Mouse (Mus musculus): Measurements from ENCODE around the gene Dlk1. TPM values are rescaled to one million over a fixed set of nuclear protein-coding genes. Genes with fewer than 3 reads are reported as not detected.
A peak's percentile ranks its signal among the peaks of the same experiment; 100 is the strongest.

Dlk1 gene
- polyA plus RNA-seq, 1 experiment from 2014 or later: 57.7 TPM

DNA sequence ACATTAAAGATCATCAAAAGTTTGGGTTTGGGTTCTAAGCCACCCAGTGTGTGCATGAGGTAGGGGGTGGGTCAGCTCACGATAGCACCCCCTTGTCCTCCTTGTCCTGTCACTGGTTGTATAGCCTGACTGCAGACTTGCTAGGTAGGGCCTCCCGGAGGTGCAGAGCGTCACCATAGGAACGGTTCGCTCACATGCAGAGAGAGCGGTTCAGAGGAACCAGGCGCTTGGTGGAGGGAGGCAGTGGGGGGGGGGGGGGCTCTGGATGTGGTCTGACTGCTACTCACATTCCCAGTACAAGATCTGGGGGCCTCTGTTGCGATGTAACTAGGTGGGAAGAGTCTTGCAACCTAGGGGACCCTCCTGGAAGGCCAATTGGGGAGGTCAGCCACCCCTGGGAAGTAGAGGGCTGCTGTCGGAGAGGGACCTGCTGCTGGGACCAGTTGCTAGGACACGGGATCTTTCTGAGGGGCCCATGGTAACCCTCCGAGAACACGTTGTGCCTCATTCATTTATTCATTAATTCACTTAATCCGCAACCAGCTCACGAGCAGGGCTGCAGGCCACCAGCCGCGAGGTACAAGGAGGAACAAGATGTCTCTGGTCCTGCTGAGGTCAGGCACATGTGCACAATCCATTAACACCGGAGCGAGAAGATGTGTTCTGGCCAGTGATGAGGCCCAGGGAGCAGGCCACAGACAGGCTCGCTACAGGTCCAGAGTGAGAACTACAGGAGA lies 7.0 kb upstream of the Dlk1 start:
- H3K27ac ChIP-seq (ENCODE audit: low read depth, low read length): no peak overlapping the region
- WGBS: 5% methylated on average over 19 of the region's 19 CpGs
- H3K9me3 ChIP-seq (ENCODE audit: control insufficient read depth, low read length): no peaks in the 10 kb centered on the region
- 0 out of 2 replicates have a peak overlapping the region, but pooled peaks have one; percentile 27 for H3K9ac ChIP-seq (ENCODE audit: low read depth, low read length)
- H3K27me3 ChIP-seq (replicated peaks; ENCODE audit: control insufficient read depth, insufficient read depth, low read length): peaks cover 20% of the 10 kb centered on the region
- no peak overlapping the region; the same call in 1 of the 2 replicates for H3K4me3 ChIP-seq (ENCODE audit: low read length)
- H3K36me3 ChIP-seq (ENCODE audit: control insufficient read depth, insufficient read depth, low read length): no peaks in the 10 kb centered on the region
- ATAC-seq: peak; percentile 59
- peaks cover 30% of the 10 kb centered on the region for H3K4me1 ChIP-seq (ENCODE audit: control insufficient read depth, insufficient read depth, low read depth, low read length)
- peak overlapping the region; percentile 20; the same call in 1 of the 2 replicates for H3K4me2 ChIP-seq (ENCODE audit: low read length)

DNA sequence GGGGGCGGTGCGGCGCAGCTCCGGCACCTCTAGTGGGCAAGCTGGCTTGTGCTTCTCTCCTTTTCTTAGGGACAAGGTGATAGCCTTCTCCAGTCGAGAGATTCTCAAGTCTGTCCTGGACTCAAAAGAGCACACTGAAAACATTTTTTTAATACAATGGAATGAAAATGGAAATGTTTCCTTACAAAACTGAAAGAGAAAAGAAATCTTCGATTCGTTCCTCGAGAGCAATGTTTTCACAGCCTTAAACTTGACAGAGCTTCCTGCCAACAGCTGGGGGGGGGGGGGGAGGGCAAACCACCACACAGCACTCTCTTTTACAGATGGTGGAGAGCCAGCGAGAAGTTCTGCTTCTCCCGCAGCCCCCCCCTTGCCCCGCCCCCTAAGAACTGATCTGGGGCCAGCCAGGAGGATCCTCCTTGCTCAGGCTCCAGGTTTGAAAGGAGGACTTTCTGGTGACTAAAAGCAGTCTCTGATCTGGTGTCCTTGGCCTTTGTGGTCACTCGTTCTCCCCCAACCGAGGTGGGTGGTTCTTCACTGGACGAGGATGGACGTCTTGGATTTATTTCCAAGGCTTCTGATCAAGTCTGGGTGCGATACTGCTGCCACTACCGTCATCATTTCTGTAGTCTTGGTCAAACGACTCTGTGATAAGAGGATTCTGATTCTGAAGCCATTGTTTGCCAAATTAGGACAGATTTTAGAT lies 6.2 kb upstream of the Dlk1 start:
- no peak for ATAC-seq
- Histone ChIP-seq H3K27ac (ENCODE audit: low read depth, low read length) (no peak overlapping the region), H3K9me3 (ENCODE audit: control insufficient read depth, low read length) (no peaks in the 10 kb centered on the region), H3K27me3 (replicated peaks; ENCODE audit: control insufficient read depth, insufficient read depth, low read length) (peaks cover 20% of the 10 kb centered on the region), H3K4me1 (ENCODE audit: control insufficient read depth, insufficient read depth, low read depth, low read length) (peaks cover 29% of the 10 kb centered on the region), H3K4me2 (ENCODE audit: low read length) (peak overlapping the region; percentile 20; the same call in 1 of the 2 replicates), H3K9ac (ENCODE audit: low read depth, low read length) (0 out of 2 replicates have a peak overlapping the region, but pooled peaks have one; percentile 27), H3K36me3 (ENCODE audit: control insufficient read depth, insufficient read depth, low read length) (no peaks in the 10 kb centered on the region), H3K4me3 (ENCODE audit: low read length) (no peak overlapping the region; the same call in 1 of the 2 replicates)
- WGBS: 10% methylated on average over 18 of the region's 18 CpGs

DNA sequence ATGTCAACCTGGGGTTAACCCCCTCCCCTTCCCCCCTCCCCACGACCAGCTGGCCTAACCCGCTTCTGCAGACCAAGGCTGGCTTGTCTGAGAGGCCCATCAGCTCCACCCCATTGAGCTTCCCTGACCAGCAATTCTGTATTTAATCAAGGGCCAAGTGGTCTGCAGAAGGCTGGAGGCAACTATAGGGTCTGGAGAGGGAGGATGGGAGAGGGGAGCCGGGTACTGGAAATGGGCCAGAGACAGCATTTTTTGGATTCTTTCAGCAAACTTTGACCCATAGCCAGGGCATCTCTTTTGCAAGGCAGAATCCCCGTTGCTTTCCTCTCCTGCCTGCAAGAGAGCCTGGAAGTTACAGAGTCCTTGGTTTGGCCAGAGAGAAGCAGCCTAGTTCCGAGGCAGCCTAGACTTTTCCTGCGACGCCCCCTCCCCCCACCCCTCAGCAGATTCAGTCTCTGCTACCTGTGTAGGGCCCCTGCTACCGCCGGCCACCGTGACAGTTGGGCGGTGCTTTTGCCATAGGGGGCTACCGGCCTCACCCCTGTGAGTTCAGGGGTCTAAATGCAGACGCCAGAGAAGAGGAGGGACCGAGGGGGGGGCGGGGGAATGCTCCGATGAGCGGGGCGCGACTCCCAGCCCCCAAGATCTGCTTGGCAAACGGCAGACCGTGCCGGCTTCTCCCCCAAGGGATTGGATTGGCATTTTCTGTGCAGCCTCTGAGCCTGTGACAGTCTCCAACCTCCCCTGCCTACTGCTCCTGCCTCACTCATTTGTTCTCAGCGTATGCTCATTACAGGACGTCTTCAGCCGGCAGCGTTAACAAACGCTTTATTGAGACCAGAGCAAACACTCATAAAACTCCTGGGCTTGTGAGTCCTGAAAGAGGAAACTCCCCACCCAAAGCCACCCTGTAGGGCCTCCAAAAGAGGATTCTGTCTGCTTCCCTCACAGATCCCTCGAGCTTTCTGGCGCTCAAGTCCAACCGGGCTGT lies 2.9 kb upstream of the Dlk1 start:
- Histone ChIP-seq H3K4me3 (ENCODE audit: low read length) (peak overlapping the region; percentile 38), H3K9ac (ENCODE audit: low read depth, low read length) (peak overlapping the region; percentile 53), H3K4me1 (ENCODE audit: control insufficient read depth, insufficient read depth, low read depth, low read length) (peaks cover 36% of the 10 kb centered on the region), H3K27ac (ENCODE audit: low read depth, low read length) (0 out of 2 replicates have a peak overlapping the region, but pooled peaks have one; percentile 32), H3K9me3 (ENCODE audit: control insufficient read depth, low read length) (no peaks in the 10 kb centered on the region), H3K36me3 (ENCODE audit: control insufficient read depth, insufficient read depth, low read length) (no peaks in the 10 kb centered on the region), H3K4me2 (ENCODE audit: low read length) (peak overlapping the region; percentile 66), H3K27me3 (replicated peaks; ENCODE audit: control insufficient read depth, insufficient read depth, low read length) (peaks cover 45% of the 10 kb centered on the region)
- 1% methylated on average over 28 of the region's 30 CpGs for WGBS
- peak; percentile 40; the same call in 1 of the 2 replicates for ATAC-seq

DNA sequence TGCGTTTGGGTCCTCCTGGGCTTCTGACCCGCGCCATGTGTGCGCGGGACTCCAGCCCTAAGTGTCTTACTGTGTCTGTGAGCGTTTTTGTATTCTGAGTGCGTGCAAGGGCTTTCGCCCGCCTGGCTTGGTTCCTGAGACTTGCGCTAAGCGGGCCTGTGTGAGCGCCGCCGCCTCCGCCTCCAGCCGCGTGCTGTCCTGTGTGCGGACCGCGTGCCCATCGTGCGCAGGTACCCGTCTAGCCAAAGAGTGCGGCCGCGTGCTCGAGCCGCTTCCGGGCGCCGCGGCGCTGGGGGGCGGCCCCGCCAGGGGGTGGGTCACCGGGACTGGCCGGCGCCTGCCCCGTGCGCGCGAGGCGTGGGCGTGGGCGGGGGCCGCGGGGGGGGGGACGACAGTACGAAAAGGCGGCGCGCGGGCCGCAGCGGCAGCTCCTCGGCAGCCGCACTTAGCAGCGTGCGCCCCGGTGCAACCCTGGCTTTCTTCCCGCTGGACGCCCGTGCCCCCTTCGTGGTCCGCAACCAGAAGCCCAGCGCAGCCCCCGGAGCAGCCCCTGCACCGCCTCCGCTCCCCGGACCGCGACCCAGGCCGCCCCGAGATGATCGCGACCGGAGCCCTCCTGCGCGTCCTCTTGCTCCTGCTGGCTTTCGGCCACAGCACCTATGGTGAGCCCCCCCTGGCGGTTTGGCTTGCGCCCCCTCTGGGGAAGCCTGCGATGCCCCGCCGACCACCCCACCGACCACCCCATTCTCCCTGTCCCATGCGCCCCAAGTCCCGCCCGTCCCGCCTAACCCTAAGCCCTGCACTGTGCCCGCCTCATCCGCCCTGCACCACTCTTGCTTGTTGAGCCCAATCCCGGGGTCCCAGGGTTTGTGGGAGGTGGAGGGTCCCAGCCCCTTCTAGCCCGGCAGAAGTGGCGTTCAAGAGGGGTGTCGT lies 708 bp downstream of the Dlk1 start:
- Histone ChIP-seq H3K27me3 (replicated peaks; ENCODE audit: control insufficient read depth, insufficient read depth, low read length) (peaks cover 44% of the 10 kb centered on the region), H3K27ac (ENCODE audit: low read depth, low read length) (no peak overlapping the region)

DNA sequence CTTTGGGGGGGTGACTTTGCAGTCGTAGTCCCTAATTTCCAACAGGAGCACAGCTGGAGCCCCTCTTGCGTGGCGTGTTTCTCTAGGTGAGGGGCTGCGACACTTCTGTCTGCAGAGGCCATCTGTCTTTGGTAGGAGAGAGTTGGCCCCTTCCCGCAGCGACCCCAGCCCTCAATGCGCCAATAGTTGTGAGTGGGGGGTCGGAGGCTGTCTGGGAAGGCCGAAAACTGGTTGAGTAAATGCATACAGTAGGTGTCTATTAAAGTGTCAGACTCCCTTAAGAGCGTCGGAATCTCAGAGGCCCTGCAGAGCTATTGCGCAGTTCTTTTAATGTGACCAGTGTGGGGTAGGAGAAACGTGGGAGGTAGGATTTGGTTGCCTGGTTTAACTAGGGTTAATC lies 1.5 kb downstream of the Dlk1 start:
- no peak for ATAC-seq
- Histone ChIP-seq H3K9me3 (ENCODE audit: control insufficient read depth, low read length) (no peaks in the 10 kb centered on the region), H3K4me3 (ENCODE audit: low read length) (peak overlapping the region; percentile 48; the same call in 1 of the 2 replicates), H3K27ac (ENCODE audit: low read depth, low read length) (no peak overlapping the region), H3K4me2 (ENCODE audit: low read length) (peak overlapping the region; percentile 90; the same call in 1 of the 2 replicates), H3K27me3 (replicated peaks; ENCODE audit: control insufficient read depth, insufficient read depth, low read length) (peaks cover 39% of the 10 kb centered on the region), H3K36me3 (ENCODE audit: control insufficient read depth, insufficient read depth, low read length) (no peaks in the 10 kb centered on the region), H3K4me1 (ENCODE audit: control insufficient read depth, insufficient read depth, low read depth, low read length) (peaks cover 26% of the 10 kb centered on the region), H3K9ac (ENCODE audit: low read depth, low read length) (peak overlapping the region; percentile 32; the same call in 1 of the 2 replicates)
- 18% methylated on average over 13 of the region's 13 CpGs for WGBS

More for the DNA sequence above, 708 bp downstream of the Dlk1 start:
- WGBS: 1% methylated on average over 71 of the region's 96 CpGs
- H3K9me3 ChIP-seq (ENCODE audit: control insufficient read depth, low read length): no peaks in the 10 kb centered on the region
- no peaks in the 10 kb centered on the region for H3K36me3 ChIP-seq (ENCODE audit: control insufficient read depth, insufficient read depth, low read length)
- peaks cover 25% of the 10 kb centered on the region for H3K4me1 ChIP-seq (ENCODE audit: control insufficient read depth, insufficient read depth, low read depth, low read length)
- H3K9ac ChIP-seq (ENCODE audit: low read depth, low read length): peak overlapping the region; percentile 56
- peak overlapping the region; percentile 48 for H3K4me3 ChIP-seq (ENCODE audit: low read length)
- ATAC-seq: peak; percentile 63
- H3K4me2 ChIP-seq (ENCODE audit: low read length): peak overlapping the region; percentile 90

DNA sequence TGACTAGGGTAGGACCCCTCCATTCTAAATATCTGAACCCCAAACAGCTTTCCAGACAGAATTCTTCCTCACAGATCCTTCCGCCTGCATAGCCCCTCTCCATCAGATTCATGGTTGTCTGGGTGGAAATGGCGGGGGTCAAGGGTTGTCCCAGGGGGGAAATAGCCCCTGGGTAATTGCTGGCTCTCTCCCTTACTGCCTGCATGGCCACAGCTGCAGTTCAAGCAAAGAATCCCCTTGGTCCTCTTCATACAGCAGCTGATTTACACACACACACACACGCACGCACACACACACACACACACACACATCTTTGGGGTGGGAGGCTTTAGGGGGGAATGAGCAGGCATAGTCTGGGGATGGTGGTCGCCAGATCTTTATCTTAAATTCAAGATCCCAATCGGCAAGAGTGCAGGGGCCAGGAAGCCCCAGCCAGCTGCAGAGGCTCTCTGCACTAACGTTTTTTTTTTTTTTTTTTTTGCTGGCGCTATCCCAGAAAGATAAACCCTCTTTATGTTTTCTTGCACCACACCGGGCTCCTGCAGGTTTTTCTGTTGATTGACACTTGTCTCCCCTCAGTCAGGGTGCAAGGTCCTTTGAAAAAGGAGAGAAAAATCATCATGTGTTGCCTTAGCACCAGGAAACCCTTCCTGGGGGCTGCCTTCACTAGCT lies 4.0 kb downstream of the Dlk1 start:
- Histone ChIP-seq H3K27me3 (replicated peaks; ENCODE audit: control insufficient read depth, insufficient read depth, low read length) (peaks cover 50% of the 10 kb centered on the region), H3K9me3 (ENCODE audit: control insufficient read depth, low read length) (no peaks in the 10 kb centered on the region), H3K4me2 (ENCODE audit: low read length) (no peak overlapping the region), H3K4me3 (ENCODE audit: low read length) (no peak overlapping the region), H3K36me3 (ENCODE audit: control insufficient read depth, insufficient read depth, low read length) (no peaks in the 10 kb centered on the region), H3K9ac (ENCODE audit: low read depth, low read length) (no peak overlapping the region), H3K4me1 (ENCODE audit: control insufficient read depth, insufficient read depth, low read depth, low read length) (peaks cover 18% of the 10 kb centered on the region), H3K27ac (ENCODE audit: low read depth, low read length) (no peak overlapping the region)
- ATAC-seq: no peak
- 17% methylated on average over 9 of the region's 9 CpGs for WGBS

DNA sequence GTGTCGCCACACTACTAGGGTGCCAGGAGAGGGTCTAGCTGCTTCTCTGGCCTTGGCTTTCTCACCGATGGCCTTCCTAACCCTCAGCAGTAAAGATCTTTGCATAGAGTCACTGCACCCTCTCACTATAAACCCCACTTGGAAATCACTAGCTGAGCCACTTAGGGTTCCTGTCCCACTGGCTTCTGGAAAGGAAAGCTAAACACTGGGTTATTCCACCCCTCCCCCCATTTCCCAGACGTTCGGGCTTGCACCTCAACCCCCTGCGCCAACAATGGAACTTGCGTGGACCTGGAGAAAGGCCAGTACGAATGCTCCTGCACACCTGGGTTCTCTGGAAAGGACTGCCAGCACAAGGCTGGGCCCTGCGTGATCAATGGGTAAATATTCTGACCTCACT lies 5.2 kb downstream of the Dlk1 start:
- peaks cover 15% of the 10 kb centered on the region for H3K4me1 ChIP-seq (ENCODE audit: control insufficient read depth, insufficient read depth, low read depth, low read length)
- H3K9ac ChIP-seq (ENCODE audit: low read depth, low read length): no peak overlapping the region
- no peaks in the 10 kb centered on the region for H3K36me3 ChIP-seq (ENCODE audit: control insufficient read depth, insufficient read depth, low read length)
- peaks cover 40% of the 10 kb centered on the region for H3K27me3 ChIP-seq (replicated peaks; ENCODE audit: control insufficient read depth, insufficient read depth, low read length)
- no peak overlapping the region for H3K27ac ChIP-seq (ENCODE audit: low read depth, low read length)
- ATAC-seq: no peak
- H3K9me3 ChIP-seq (ENCODE audit: control insufficient read depth, low read length): no peaks in the 10 kb centered on the region
- H3K4me3 ChIP-seq (ENCODE audit: low read length): no peak overlapping the region
- whole genome bisulfite sequencing: 30% methylated on average over 8 of the region's 8 CpGs
- no peak overlapping the region for H3K4me2 ChIP-seq (ENCODE audit: low read length)

Data from hindbrain, embryonic 16.5 days (tissue).